Mouse (Mus musculus) midbrain, embryonic 11.5 days (tissue): ENCODE measurements around the gene Pak4. TPM values are rescaled to one million over a fixed set of nuclear protein-coding genes. Genes with fewer than 3 reads are reported as not detected.
A peak's percentile ranks its signal among the peaks of the same experiment; 100 is the strongest.

Experiments
- ATAC-seq: fragments of 200-750 bp; cut with Nextera tagmentation; 2 replicates; pipeline ENCODE4 v1.8.0; 2017; ENCODE audit warnings: moderate TSS enrichment, moderate library complexity; ENCODE audit not compliant: low FRiP score
- DNase-seq: peaks from one replicate; pipeline ENCODE4 v3.0.0; 2015; ENCODE audit warnings: low spot score; ENCODE audit errors: missing footprints
- H3K27ac ChIP-seq: fragments of 300-500 bp; sonication (generic); 2 replicates; pipeline ENCODE4 v1.5.1; 2014; ENCODE audit warnings: low read depth, low read length
- H3K27me3 ChIP-seq: fragments of 300-500 bp; sonication (generic); 2 replicates; pipeline ENCODE4 v1.6.1; 2014; ENCODE audit warnings: mild to moderate bottlenecking, low read length, moderate library complexity, mixed read lengths; ENCODE audit not compliant: control insufficient read depth, insufficient read depth
- H3K36me3 ChIP-seq: fragments of 300-500 bp; sonication (generic); 2 replicates; pipeline ENCODE4 v1.6.1; 2014; ENCODE audit warnings: mild to moderate bottlenecking, low read length, moderate library complexity, mixed read lengths; ENCODE audit not compliant: control insufficient read depth, insufficient read depth
- H3K4me1 ChIP-seq: fragments of 300-500 bp; sonication (generic); 2 replicates; pipeline ENCODE4 v1.6.1; 2014; ENCODE audit warnings: low read length; ENCODE audit not compliant: control insufficient read depth, insufficient read depth
- H3K4me2 ChIP-seq: fragments of 300-500 bp; sonication (generic); 2 replicates; pipeline ENCODE4 v1.6.1; 2014; ENCODE audit warnings: mild to moderate bottlenecking, moderate library complexity
- H3K4me3 ChIP-seq: fragments of 300-500 bp; sonication (generic); 2 replicates; pipeline ENCODE4 v1.5.1; 2014; ENCODE audit warnings: low read depth, low read length
- H3K9ac ChIP-seq: fragments of 300-500 bp; sonication (generic); 2 replicates; pipeline ENCODE4 v1.6.1; 2014; ENCODE audit warnings: low read length
- H3K9me3 ChIP-seq: fragments of 300-500 bp; sonication (generic); 2 replicates; pipeline ENCODE4 v1.6.1; 2016; ENCODE audit warnings: low read length; ENCODE audit not compliant: control insufficient read depth
- WGBS: fragments of 180-500 bp; shearing (Covaris S2); extraction: QIAGEN DNeasy Blood & Tissue Kit; methylation state at CpG from one replicate; pipeline ENCODE4 v1.1.7; 2014; 5-methylcytosine and 5-hydroxymethylcytosine counted together
- polyA plus RNA-seq: library from polyadenylated mRNA; unstranded; fragments of >200 nt; fragmentation: Nextera tagmentation; extraction: Ambion mirVana; gene quantifications from 2 replicates; pipeline ENCODE4 v1.2.1, GENCODE M21; 2014

Gene Pak4
- polyA plus RNA-seq, 1 experiment from 2014 or later: 32.5 TPM

DNA sequence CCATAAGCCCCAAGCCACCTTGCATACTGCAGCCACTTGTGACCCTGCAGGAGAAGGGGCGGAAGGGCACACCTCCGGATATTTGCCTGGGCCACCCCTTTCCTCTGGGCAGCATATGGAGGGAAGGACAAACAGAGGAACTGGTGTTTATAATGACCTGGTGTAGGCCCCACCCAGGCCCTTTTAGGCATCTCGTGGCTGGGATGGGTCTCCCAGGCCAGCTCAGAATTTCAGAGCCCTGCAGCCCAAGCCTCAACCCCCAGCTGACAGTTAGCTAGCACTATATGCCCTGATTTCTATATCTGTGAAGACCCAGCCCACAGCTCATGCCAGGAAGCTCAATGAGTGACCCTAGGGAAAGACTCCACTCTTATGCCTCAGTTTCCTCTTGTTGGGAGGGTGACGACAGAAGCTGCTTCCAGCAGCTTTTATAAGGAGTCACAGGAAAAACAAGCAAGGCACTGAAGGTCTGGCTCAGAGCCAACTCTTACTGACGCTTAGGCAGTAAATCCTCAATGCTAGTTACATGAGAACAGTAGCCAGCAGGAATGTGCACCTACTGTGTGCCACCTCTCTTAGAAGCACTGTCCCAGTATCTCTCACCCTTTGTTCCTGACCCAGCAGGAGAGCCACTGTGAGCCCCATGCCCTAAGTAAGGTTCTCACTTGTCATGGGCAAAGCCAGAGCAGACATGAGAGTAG, 26.9 kb downstream of the Pak4 start:
- no peak for ATAC-seq
- Histone ChIP-seq H3K36me3 (peaks cover 8% of the 10 kb centered on the region; the same call in 1 of the 2 replicates), H3K4me3 (no peak overlapping the region), H3K27ac (no peak overlapping the region), H3K9me3 (no peaks in the 10 kb centered on the region), H3K4me2 (no peak overlapping the region), H3K4me1 (no peaks in the 10 kb centered on the region), H3K9ac (no peak overlapping the region), H3K27me3 (no peaks in the 10 kb centered on the region)
- WGBS: 67% methylated on average over 5 of the region's 5 CpGs
- no peak for DNase-seq

DNA sequence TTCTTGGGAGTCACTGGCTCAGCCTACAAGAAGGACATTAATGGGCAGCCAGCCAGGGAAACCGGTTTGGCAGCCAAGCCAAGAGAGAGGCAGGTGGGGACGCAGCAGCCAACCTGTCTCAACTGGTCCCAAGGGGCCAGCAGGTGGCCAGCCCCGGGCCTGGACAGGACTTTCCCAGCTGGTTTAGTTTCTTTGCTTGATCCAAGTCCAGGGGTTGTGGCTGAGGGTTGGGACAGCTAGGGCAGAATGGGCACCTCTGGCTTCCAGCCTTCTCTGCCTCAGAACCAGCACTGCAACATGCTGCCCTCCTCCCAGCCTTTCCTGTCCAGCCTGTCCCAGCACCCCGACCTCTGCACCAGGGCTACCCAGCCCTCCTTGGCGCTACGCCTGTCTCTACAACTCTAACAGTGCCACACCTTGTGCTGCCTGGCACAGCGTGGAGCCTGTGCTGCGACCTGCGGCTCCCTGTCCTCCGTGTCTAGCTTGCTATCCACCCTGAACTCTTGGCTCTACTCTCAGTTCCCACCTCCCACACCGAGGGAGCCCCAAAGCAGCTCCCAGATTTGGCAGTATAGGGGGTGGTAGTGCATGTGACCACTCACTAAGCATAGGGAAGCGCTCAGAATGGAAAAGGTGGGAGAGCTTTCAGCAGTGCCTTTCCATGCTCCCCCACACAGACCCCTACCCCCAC, 27.5 kb downstream of the Pak4 start:
- Histone ChIP-seq H3K4me1 (no peaks in the 10 kb centered on the region), H3K27ac (no peak overlapping the region), H3K4me3 (no peak overlapping the region), H3K9me3 (no peaks in the 10 kb centered on the region), H3K27me3 (no peaks in the 10 kb centered on the region), H3K36me3 (peaks cover 8% of the 10 kb centered on the region; the same call in 1 of the 2 replicates), H3K4me2 (no peak overlapping the region), H3K9ac (no peak overlapping the region)
- no peak for DNase-seq
- ATAC-seq: no peak
- WGBS: 74% methylated on average over 12 of the region's 12 CpGs

DNA sequence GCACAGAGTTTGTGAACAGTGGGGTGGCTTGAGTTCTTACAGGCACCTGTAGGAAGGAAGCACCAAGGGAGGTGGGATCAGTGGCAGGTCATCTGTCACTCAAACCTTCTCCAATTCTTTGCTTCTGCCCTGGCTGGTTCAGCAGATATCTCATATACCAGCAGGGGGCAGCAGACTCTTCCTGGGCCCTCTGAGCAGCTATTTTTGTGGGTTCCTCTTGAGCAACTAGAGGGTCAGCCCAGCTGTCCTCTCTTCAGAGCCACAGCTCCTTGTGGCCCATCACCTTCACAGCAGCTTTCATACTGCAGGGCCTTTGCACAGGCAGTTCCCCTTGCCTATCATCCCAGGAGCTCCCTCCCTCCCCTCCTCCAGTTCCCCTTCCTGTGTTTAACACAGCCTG, 29.7 kb downstream of the Pak4 start:
- Histone ChIP-seq H3K36me3 (peaks cover 18% of the 10 kb centered on the region), H3K9ac (no peak overlapping the region), H3K4me1 (no peaks in the 10 kb centered on the region), H3K27ac (no peak overlapping the region), H3K4me2 (no peak overlapping the region), H3K4me3 (no peak overlapping the region), H3K27me3 (no peaks in the 10 kb centered on the region), H3K9me3 (no peaks in the 10 kb centered on the region)
- DNase-seq: peak; percentile 92
- ATAC-seq: peak; percentile 38; the same call in 1 of the 2 replicates

DNA sequence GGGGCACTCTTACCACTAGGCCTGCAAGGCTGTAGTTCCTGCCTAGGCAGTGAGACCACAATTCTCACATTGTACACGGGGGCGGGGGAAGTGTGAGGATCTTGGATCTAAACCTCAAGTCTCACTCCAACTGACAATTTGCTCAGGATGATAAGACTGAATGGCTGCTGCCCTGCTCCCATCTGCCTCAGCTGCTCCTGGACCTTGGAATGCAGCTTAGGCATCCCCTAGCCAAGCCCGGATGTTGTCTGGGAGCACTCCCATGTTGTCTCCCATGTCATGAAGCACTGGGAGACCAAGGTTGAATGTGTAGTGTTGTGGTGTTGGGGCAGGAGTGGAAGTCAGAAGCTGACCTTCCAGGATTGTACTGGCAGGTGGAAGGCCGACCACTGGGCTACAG, 30.4 kb downstream of the Pak4 start:
- no peak overlapping the region for H3K4me3 ChIP-seq
- WGBS: 86% methylated on average over 4 of the region's 4 CpGs
- no peaks in the 10 kb centered on the region for H3K4me1 ChIP-seq
- H3K9ac ChIP-seq: no peak overlapping the region
- ATAC-seq (no peak), DNase-seq (no peak)
- no peaks in the 10 kb centered on the region for H3K27me3 ChIP-seq
- H3K27ac ChIP-seq: no peak overlapping the region
- peaks cover 21% of the 10 kb centered on the region for H3K36me3 ChIP-seq
- H3K9me3 ChIP-seq: no peaks in the 10 kb centered on the region
- H3K4me2 ChIP-seq: no peak overlapping the region

DNA sequence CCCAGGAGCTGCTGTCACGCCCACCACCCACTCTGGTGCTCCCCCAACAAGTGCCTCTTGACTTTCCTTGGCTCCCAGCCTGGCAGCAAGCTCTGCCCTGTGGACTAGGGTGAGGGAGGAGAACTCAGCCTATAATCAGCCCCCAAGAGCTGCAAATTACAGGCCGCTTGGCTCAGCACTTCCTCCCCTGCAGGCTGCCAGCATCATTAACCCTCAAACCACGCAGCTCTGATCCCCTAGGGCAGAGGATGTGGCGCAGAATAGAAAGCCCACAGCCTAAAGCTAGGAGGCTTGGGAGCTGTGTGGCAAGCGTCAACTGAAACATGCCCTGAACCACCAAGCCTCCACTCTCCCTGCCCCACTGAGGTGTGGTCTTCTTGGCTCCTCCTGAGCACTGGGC, 32.6 kb downstream of the Pak4 start:
- H3K36me3 ChIP-seq: peaks cover 27% of the 10 kb centered on the region
- no peak for ATAC-seq

DNA sequence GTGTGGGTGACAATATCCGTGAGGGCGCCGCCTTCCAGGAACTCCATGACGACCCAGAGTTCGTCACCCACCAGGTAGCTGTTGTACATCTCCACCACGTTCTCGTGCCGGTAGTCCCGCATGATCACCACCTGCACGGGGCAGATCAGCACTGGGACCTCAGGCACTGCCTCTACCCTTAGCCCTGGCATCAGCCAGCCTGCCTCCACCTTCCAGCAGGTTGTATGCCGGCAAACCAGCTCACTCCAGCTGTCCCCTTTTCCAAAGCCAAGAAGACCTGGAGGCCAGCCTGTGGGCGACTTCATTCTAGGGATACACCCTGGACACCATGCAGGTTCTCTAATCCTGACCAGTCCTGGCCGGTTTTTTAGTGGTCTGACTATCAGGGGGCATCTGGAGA, 35.0 kb downstream of the Pak4 start:
- WGBS: 94% methylated on average over 13 of the region's 13 CpGs
- peaks cover 28% of the 10 kb centered on the region for H3K36me3 ChIP-seq

More for the DNA sequence above, 32.6 kb downstream of the Pak4 start:
- Histone ChIP-seq H3K9me3 (no peaks in the 10 kb centered on the region), H3K27ac (no peak overlapping the region), H3K27me3 (no peaks in the 10 kb centered on the region), H3K9ac (no peak overlapping the region), H3K4me3 (no peak overlapping the region), H3K4me1 (no peaks in the 10 kb centered on the region), H3K4me2 (no peak overlapping the region)
- 93% methylated on average over 5 of the region's 5 CpGs for WGBS
- DNase-seq: no peak

DNA sequence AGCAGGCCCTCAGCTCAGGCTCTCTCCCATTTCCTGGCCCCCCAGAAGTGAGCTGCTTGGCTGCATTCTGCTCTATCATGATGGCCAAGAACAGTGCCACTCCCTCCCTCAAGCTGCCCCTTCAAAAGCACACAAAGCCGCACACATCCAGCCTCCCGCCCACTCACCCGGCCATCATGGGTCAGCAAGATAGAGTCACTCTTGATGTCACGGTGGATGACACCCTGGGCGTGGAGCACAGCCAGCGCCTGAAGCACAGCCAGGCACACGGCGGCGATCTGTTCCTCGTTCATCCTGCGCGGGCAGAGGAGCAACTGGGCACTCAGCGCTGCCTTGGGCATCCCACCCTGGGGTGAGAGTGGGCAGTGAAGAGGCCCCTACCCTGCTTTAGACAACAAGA, 35.6 kb downstream of the Pak4 start:
- H3K4me1 ChIP-seq: no peaks in the 10 kb centered on the region
- ATAC-seq: no peak
- H3K4me2 ChIP-seq: no peak overlapping the region
- no peaks in the 10 kb centered on the region for H3K27me3 ChIP-seq
- DNase-seq: no peak
- WGBS: 94% methylated on average over 13 of the region's 13 CpGs
- no peak overlapping the region for H3K9ac ChIP-seq
- H3K4me3 ChIP-seq: no peak overlapping the region
- no peak overlapping the region for H3K27ac ChIP-seq
- H3K36me3 ChIP-seq: peaks cover 27% of the 10 kb centered on the region
- no peaks in the 10 kb centered on the region for H3K9me3 ChIP-seq

More for the DNA sequence above, 35.0 kb downstream of the Pak4 start:
- ATAC-seq (no peak), DNase-seq (no peak)
- no peaks in the 10 kb centered on the region for H3K27me3 ChIP-seq
- H3K4me2 ChIP-seq: no peak overlapping the region
- H3K9ac ChIP-seq: no peak overlapping the region
- no peaks in the 10 kb centered on the region for H3K4me1 ChIP-seq
- H3K4me3 ChIP-seq: no peak overlapping the region
- H3K27ac ChIP-seq: no peak overlapping the region
- no peaks in the 10 kb centered on the region for H3K9me3 ChIP-seq

DNA sequence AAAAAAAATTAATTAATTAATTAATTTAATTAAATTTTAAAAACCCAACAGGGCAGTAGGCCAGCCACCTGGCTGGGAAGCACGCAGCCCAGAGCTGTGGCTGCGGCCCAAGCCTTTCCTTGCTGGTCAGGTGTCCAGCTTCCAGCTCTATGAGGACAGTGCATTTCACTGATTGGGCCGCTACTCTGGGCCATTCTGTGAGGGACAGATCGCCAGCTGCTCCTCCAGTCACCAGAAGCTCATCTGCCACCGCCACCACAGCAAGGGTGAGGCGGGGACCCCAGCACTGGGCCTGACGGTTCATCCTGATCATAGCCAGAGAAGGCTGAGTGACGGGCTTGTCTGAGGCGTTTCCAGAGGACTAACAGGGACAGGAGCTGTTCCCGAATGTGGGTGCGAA, 36.0 kb downstream of the Pak4 start:
- 87% methylated on average over 11 of the region's 11 CpGs for WGBS
- Histone ChIP-seq H3K27me3 (no peaks in the 10 kb centered on the region), H3K27ac (no peak overlapping the region), H3K9ac (no peak overlapping the region), H3K4me3 (no peak overlapping the region), H3K4me1 (no peaks in the 10 kb centered on the region), H3K36me3 (peaks cover 26% of the 10 kb centered on the region), H3K9me3 (no peaks in the 10 kb centered on the region), H3K4me2 (no peak overlapping the region)
- DNase-seq (no peak), ATAC-seq (no peak)

DNA sequence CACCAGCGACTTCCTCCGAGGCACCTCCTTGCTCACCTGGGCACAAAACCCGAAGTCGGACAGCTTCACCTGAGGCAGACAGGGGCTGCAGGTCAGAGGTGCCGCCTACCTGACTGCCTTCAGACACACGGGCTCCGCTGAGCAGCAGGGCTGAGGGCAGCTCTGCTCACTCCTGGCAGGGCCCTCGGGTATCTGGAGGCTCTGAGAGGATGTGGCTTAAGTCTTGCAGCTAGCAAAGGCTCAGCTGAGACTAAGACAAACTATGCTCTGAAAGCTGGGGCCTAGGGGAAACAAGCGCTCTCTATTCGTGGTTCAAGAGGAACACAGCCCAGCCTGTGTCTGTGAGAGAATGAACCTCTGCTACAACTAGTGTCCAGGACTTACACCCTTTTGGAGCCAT, 37.1 kb downstream of the Pak4 start:
- H3K27me3 ChIP-seq: no peaks in the 10 kb centered on the region
- no peaks in the 10 kb centered on the region for H3K4me1 ChIP-seq
- H3K36me3 ChIP-seq: peaks cover 22% of the 10 kb centered on the region
- no peaks in the 10 kb centered on the region for H3K9me3 ChIP-seq
- no peak overlapping the region for H3K4me2 ChIP-seq
- WGBS: 91% methylated on average over 10 of the region's 10 CpGs
- H3K4me3 ChIP-seq: no peak overlapping the region
- no peak overlapping the region for H3K9ac ChIP-seq
- ATAC-seq (no peak), DNase-seq (no peak)
- no peak overlapping the region for H3K27ac ChIP-seq
